Mouse (Mus musculus) stomach, postnatal 0 days (tissue): ENCODE measurements around the gene Plekhs1.

Experiments
- CTCF ChIP-seq: IDR thresholded peaks from 2 replicates; pipeline ENCODE4 v1.5.1; 2016; ENCODE audit warnings: antibody characterized with exemption, low read depth, mild to moderate bottlenecking, moderate library complexity
- EP300 ChIP-seq: optimal IDR thresholded peaks from 2 replicates; pipeline ENCODE3; 2016; ENCODE audit warnings: antibody characterized with exemption

- TF ChIP-seq CTCF: no peak
- TF ChIP-seq EP300: no peak
Measured at GRCm38 (mm10) chr19:56455369-56455768, 6.1 kb upstream of the Plekhs1 start.
